In the genomic region with DNA sequence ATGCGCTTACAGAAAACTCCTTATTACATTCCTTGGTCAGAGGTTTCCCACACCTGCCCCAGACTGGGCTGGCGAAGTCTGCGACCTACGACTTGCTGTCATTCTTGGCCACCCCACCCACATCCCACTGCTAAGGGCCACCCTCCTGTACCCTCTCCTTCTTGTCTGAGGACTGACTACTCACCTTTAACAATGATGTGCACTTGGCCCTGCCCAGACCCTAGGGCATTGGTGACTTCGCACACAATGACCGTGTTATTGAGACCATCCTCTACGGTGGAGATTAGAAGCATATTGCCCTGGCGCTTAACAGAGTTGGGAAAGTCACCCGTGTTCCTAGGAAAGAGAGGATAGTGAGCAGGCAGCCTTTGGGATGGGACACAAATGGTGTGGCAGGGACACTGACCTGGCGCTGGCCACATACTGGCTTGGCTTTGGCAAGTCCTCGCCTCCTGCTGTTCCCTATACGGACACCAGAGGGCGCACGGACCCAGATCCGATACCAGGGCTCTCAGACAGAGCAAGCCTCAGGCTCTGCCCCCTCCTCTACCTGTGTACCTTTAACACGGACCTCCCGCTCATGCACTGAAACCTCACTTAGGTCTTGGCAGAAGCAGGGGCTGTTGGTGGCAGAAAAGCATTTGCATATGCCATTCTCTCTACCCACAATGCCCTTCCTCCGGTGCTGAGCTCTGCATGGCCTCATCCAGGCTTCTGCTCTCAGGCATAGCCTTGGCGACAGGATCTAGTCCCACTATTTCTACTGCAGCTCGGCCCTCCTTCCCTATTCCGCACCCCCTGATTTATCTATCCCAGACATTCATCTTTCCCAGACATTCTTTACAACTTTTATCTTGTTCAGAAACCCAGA, we compare ENCODE assay signal across 1 mouse cellular context.
TF ChIP-seq lines count a peak whose summit lies in the region.

No protein-coding gene starts in this region.

TF ChIP-seq in CH12.LX, 34 proteins besides CTCF, POLR2A, EP300 and RAD21:
- TF ChIP-seq ZC3H11A (IDR thresholded peaks at IDR 0.05; ENCODE audit: low read depth, low read length) (peak; percentile 24; the same call in 1 of the 2 replicates), UBTF (IDR thresholded peaks at IDR 0.05; ENCODE audit: low read depth, low read length) (no peak), SMC3 (IDR thresholded peaks at IDR 0.05; ENCODE audit: low read depth, low read length) (peak; percentile 97), MAZ (IDR thresholded peaks at IDR 0.05; ENCODE audit: low read depth, low read length) (peak; percentile 37; the same call in 1 of the 2 replicates), JUN (IDR thresholded peaks at IDR 0.05; ENCODE audit: insufficient read depth, low read depth, low read length) (no peak)
